Mouse (Mus musculus): ENCODE data around the gene Ptar1. TPM values are rescaled to one million over a fixed set of nuclear protein-coding genes. Genes with fewer than 3 reads are reported as not detected.

Gene Ptar1
- total RNA-seq, 1 experiment: 19.1 TPM

GRCm38 (mm10) chr19:23764051-23764450, 76.8 kb downstream of the Ptar1 start:
- Histone ChIP-seq H3K4me1 (ENCODE audit: control insufficient read depth in 2 of 2, insufficient read depth in 2 of 2, low read length in 2 of 2, poor library complexity in 1 of 2) (no peaks in the 10 kb centered on the region), H3K9ac (ENCODE audit: insufficient read depth, low read depth, low read length, poor library complexity, severe bottlenecking) (no peak overlapping the region), H3K4me3 (ENCODE audit: insufficient read depth in 1 of 2, low read depth in 1 of 2, low read length in 2 of 2, poor library complexity in 1 of 2, severe bottlenecking in 1 of 2) (no peak overlapping the region), H3K9me3 (ENCODE audit: control insufficient read depth, insufficient read depth, low read depth, low read length) (no peaks in the 10 kb centered on the region), H3K36me3 (ENCODE audit: control insufficient read depth, insufficient read depth, low read length, poor library complexity, severe bottlenecking) (no peaks in the 10 kb centered on the region), H3K27ac (ENCODE audit: insufficient read depth, low read depth, low read length, poor library complexity, severe bottlenecking) (no peak overlapping the region)
- TF ChIP-seq ZC3H11A (IDR thresholded peaks at IDR 0.05; ENCODE audit: borderline replicate concordance, low read depth, low read length) (no peak), HCFC1 (IDR thresholded peaks at IDR 0.05; ENCODE audit: borderline replicate concordance, insufficient read depth, low read length) (no peak), ZNF384 (IDR thresholded peaks at IDR 0.05; ENCODE audit: low read depth, low read length) (no peak), CHD2 (IDR thresholded peaks at IDR 0.05; ENCODE audit: low read depth, low read length) (no peak), MAFK (IDR thresholded peaks at IDR 0.05; ENCODE audit: insufficient read depth, low read depth, low read length) (no peak)
- in situ Hi-C loops (cut with MboI; ENCODE audit: low sequenced_read_pairs in 2 of 2, unreplicated experiment in 2 of 2): no loop called here
- no peak for DNase-seq (ENCODE audit: low read depth, low spot score)

DNA sequence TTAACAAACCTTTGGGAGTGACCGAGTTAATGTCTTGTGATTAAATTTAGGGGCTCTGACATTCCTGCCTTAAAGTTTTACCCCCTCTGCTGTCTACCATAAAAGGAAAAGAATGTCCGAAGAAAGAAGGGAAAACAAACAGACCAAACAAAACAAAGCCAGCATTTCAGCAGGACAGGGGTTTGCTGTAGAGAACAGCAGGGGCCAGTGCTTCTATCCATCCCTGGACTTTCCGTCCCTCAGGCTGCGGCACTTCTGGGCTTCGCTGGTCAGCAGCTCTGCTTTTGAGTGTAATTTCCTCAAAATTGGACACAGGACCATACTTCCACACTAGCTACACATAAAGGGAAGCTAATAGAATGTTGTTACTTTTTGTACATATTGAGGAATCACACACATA, 81.6 kb downstream of the Ptar1 start:
- no peak for DNase-seq (ENCODE audit: low read depth, low spot score)
- Histone ChIP-seq H3K4me1 (ENCODE audit: control insufficient read depth in 2 of 2, insufficient read depth in 2 of 2, low read length in 2 of 2, poor library complexity in 1 of 2) (no peaks in the 10 kb centered on the region), H3K4me3 (ENCODE audit: insufficient read depth in 1 of 2, low read depth in 1 of 2, low read length in 2 of 2, poor library complexity in 1 of 2, severe bottlenecking in 1 of 2) (no peak overlapping the region), H3K36me3 (ENCODE audit: control insufficient read depth, insufficient read depth, low read length, poor library complexity, severe bottlenecking) (no peaks in the 10 kb centered on the region), H3K27ac (ENCODE audit: insufficient read depth, low read depth, low read length, poor library complexity, severe bottlenecking) (no peak overlapping the region), H3K9ac (ENCODE audit: insufficient read depth, low read depth, low read length, poor library complexity, severe bottlenecking) (no peak overlapping the region), H3K9me3 (ENCODE audit: control insufficient read depth, insufficient read depth, low read depth, low read length) (no peaks in the 10 kb centered on the region)
- in situ Hi-C loops (cut with MboI; ENCODE audit: low sequenced_read_pairs in 2 of 2, unreplicated experiment in 2 of 2): no loop called here
- TF ChIP-seq HCFC1 (IDR thresholded peaks at IDR 0.05; ENCODE audit: borderline replicate concordance, insufficient read depth, low read length) (no peak), ZC3H11A (IDR thresholded peaks at IDR 0.05; ENCODE audit: borderline replicate concordance, low read depth, low read length) (no peak), MAFK (IDR thresholded peaks at IDR 0.05; ENCODE audit: insufficient read depth, low read depth, low read length) (no peak), CHD2 (IDR thresholded peaks at IDR 0.05; ENCODE audit: low read depth, low read length) (no peak), ZNF384 (IDR thresholded peaks at IDR 0.05; ENCODE audit: low read depth, low read length) (no peak)

DNA sequence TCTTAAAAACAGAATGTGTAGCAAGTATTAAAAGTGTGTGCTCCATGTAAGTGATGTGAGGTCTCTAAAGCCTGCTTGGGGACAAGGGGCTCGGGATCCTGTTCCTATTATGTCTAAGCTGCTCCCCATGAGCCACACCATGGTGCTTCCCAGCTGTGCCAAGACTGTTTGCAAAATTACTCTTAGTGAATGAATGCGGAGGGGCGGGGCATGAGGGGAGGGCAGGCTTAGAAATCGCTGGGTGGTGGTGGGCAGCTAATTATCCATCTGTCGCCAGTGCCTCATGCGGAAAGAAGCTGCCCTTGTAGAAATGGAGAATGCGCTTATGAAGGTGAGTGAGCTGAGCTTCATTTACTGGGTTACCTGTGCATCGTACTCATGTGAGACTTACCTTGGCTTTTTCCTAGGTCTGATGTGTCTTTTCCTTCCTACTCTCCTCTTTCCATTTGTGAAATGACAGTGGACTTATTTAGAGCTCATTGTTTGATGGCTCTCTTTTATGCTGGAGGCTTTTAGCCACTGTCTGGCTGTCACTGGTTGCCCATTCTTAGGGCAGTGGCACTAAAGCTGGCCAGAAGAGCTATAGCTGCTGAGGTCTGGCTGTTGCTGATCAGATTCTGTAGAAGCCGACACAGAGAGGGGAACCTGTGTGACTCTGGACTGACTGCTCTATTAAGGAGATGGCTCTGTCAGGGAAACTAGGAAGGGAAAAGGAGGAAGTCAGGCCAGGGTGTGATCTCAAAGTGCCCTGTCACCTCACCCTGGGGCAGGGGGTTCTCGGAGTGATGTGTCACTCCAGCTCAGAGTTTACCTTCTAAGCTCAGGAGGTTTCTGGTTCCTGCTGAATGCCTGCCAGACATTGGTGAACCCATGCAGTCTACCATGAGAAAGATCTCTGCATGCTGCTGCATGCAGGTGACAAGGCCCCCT, 83.5 kb downstream of the Ptar1 start:
- Histone ChIP-seq H3K4me3 (ENCODE audit: insufficient read depth in 1 of 2, low read depth in 1 of 2, low read length in 2 of 2, poor library complexity in 1 of 2, severe bottlenecking in 1 of 2) (no peak overlapping the region), H3K9ac (ENCODE audit: insufficient read depth, low read depth, low read length, poor library complexity, severe bottlenecking) (no peak overlapping the region), H3K9me3 (ENCODE audit: control insufficient read depth, insufficient read depth, low read depth, low read length) (no peaks in the 10 kb centered on the region), H3K36me3 (ENCODE audit: control insufficient read depth, insufficient read depth, low read length, poor library complexity, severe bottlenecking) (no peaks in the 10 kb centered on the region), H3K4me1 (ENCODE audit: control insufficient read depth in 2 of 2, insufficient read depth in 2 of 2, low read length in 2 of 2, poor library complexity in 1 of 2) (no peaks in the 10 kb centered on the region), H3K27ac (ENCODE audit: insufficient read depth, low read depth, low read length, poor library complexity, severe bottlenecking) (no peak overlapping the region)
- in situ Hi-C loops (cut with MboI; ENCODE audit: low sequenced_read_pairs in 2 of 2, unreplicated experiment in 2 of 2): no loop called here
- TF ChIP-seq MAFK (IDR thresholded peaks at IDR 0.05; ENCODE audit: insufficient read depth, low read depth, low read length): no peak
- no peak for TF ChIP-seq HCFC1 (IDR thresholded peaks at IDR 0.05; ENCODE audit: borderline replicate concordance, insufficient read depth, low read length)
- TF ChIP-seq CHD2 (IDR thresholded peaks at IDR 0.05; ENCODE audit: low read depth, low read length): no peak
- no peak for TF ChIP-seq ZC3H11A (IDR thresholded peaks at IDR 0.05; ENCODE audit: borderline replicate concordance, low read depth, low read length)
- no peak for TF ChIP-seq ZNF384 (IDR thresholded peaks at IDR 0.05; ENCODE audit: low read depth, low read length)
- DNase-seq (ENCODE audit: low read depth, low spot score): no peak

- DNase-seq (ENCODE audit: low read depth, low spot score): peak; percentile 33
- peak; percentile 52; the same call in 1 of the 2 replicates for TF ChIP-seq ZC3H11A (IDR thresholded peaks at IDR 0.05; ENCODE audit: borderline replicate concordance, low read depth, low read length)
- TF ChIP-seq MAFK (IDR thresholded peaks at IDR 0.05; ENCODE audit: insufficient read depth, low read depth, low read length): no peak
- Histone ChIP-seq H3K36me3 (ENCODE audit: control insufficient read depth, insufficient read depth, low read length, poor library complexity, severe bottlenecking) (no peaks in the 10 kb centered on the region), H3K9ac (ENCODE audit: insufficient read depth, low read depth, low read length, poor library complexity, severe bottlenecking) (no peak overlapping the region), H3K4me1 (ENCODE audit: control insufficient read depth in 2 of 2, insufficient read depth in 2 of 2, low read length in 2 of 2, poor library complexity in 1 of 2) (no peaks in the 10 kb centered on the region), H3K4me3 (ENCODE audit: insufficient read depth in 1 of 2, low read depth in 1 of 2, low read length in 2 of 2, poor library complexity in 1 of 2, severe bottlenecking in 1 of 2) (no peak overlapping the region), H3K9me3 (ENCODE audit: control insufficient read depth, insufficient read depth, low read depth, low read length) (no peaks in the 10 kb centered on the region), H3K27ac (ENCODE audit: insufficient read depth, low read depth, low read length, poor library complexity, severe bottlenecking) (no peak overlapping the region)
- in situ Hi-C loops (cut with MboI; ENCODE audit: low sequenced_read_pairs in 2 of 2, unreplicated experiment in 2 of 2): no loop called here
Measured at GRCm38 (mm10) chr19:23771971-23772370, 84.7 kb downstream of the Ptar1 start.
